Mouse (Mus musculus) stomach, embryonic 14.5 days (tissue): ENCODE results near the gene Luzp1. TPM values are rescaled to one million over a fixed set of nuclear protein-coding genes. Genes with fewer than 3 reads are reported as not detected.

Experiments
- ATAC-seq: fragments of 200-750 bp; cut with Nextera tagmentation; 2 replicates; pipeline ENCODE4 v1.8.0; 2017; ENCODE audit warnings: low read depth, moderate TSS enrichment; ENCODE audit not compliant: insufficient number of reproducible peaks, insufficient read depth, low FRiP score
- H3K27ac ChIP-seq: fragments of 300-500 bp; sonication (generic); 2 replicates; pipeline ENCODE4 v1.5.1; 2014; ENCODE audit warnings: mild to moderate bottlenecking, low read length, moderate library complexity, mixed read lengths
- H3K27me3 ChIP-seq: fragments of 300-500 bp; sonication (generic); 2 replicates; pipeline ENCODE4 v1.6.1; 2014; ENCODE audit warnings: low read length, control low read depth, mixed read lengths; ENCODE audit not compliant: control insufficient read depth, insufficient read depth
- H3K36me3 ChIP-seq: fragments of 300-500 bp; sonication (generic); 2 replicates; pipeline ENCODE4 v1.6.1; 2014; ENCODE audit warnings: mild to moderate bottlenecking, control low read depth, low read length, moderate library complexity, mixed read lengths; ENCODE audit not compliant: control insufficient read depth, insufficient read depth
- H3K4me1 ChIP-seq: fragments of 300-500 bp; sonication (generic); 2 replicates; pipeline ENCODE4 v1.6.1; 2014; ENCODE audit warnings: low read length, control low read depth, mixed read lengths; ENCODE audit not compliant: control insufficient read depth, insufficient read depth
- H3K4me2 ChIP-seq: fragments of 300-500 bp; sonication (generic); replicated peaks from 2 replicates; pipeline ENCODE4 v1.6.1; 2014; ENCODE audit warnings: low read depth, low read length, control low read depth
- H3K4me3 ChIP-seq: fragments of 300-500 bp; sonication (generic); 2 replicates; pipeline ENCODE4 v1.5.1; 2014; ENCODE audit warnings: low read depth, low read length, control low read depth
- H3K9ac ChIP-seq: fragments of 300-500 bp; sonication (generic); replicated peaks from 2 replicates; pipeline ENCODE4 v1.6.1; 2014; ENCODE audit warnings: low read depth, mild to moderate bottlenecking, control low read depth, low read length, moderate library complexity, mixed read lengths
- H3K9me3 ChIP-seq: fragments of 300-500 bp; sonication (generic); 2 replicates; pipeline ENCODE4 v1.6.1; 2016; ENCODE audit warnings: low read depth, low read length, control low read depth; ENCODE audit not compliant: control insufficient read depth
- WGBS: fragments of 180-500 bp; shearing (Covaris S2); extraction: QIAGEN DNeasy Blood & Tissue Kit; methylation state at CpG from one replicate; pipeline ENCODE4 v1.1.7; 2014; 5-methylcytosine and 5-hydroxymethylcytosine counted together
- polyA plus RNA-seq: library from polyadenylated mRNA; unstranded; fragments of >200 nt; fragmentation: Nextera tagmentation; extraction: Ambion mirVana; gene quantifications from 2 replicates; pipeline ENCODE4 v1.2.1, GENCODE M21; 2014

Gene Luzp1
- polyA plus RNA-seq, 1 experiment from 2014 or later: 128 TPM

- H3K4me2 ChIP-seq: no peak overlapping the region
- no peak overlapping the region for H3K9ac ChIP-seq
- H3K36me3 ChIP-seq: peaks cover 82% of the 10 kb centered on the region
- H3K27ac ChIP-seq: no peak overlapping the region
- WGBS: 73% methylated on average over 3 of the region's 3 CpGs
- H3K9me3 ChIP-seq: no peaks in the 10 kb centered on the region
- H3K4me3 ChIP-seq: no peak overlapping the region
- H3K4me1 ChIP-seq: no peaks in the 10 kb centered on the region
- no peaks in the 10 kb centered on the region for H3K27me3 ChIP-seq
- no peak for ATAC-seq
Measured at GRCm38 (mm10) chr4:136568629-136569028, 99.1 kb downstream of the Luzp1 start.

GRCm38 (mm10) chr4:136569998-136570397 lies 100.4 kb downstream of the Luzp1 start:
- no peak overlapping the region for H3K4me3 ChIP-seq
- no peak overlapping the region for H3K9ac ChIP-seq
- H3K4me1 ChIP-seq: no peaks in the 10 kb centered on the region
- H3K27me3 ChIP-seq: no peaks in the 10 kb centered on the region
- H3K9me3 ChIP-seq: no peaks in the 10 kb centered on the region
- no peak for ATAC-seq
- peaks cover 73% of the 10 kb centered on the region for H3K36me3 ChIP-seq
- no peak overlapping the region for H3K27ac ChIP-seq
- no peak overlapping the region for H3K4me2 ChIP-seq

GRCm38 (mm10) chr4:136581885-136582284 lies 112.3 kb downstream of the Luzp1 start:
- Histone ChIP-seq H3K27me3 (no peaks in the 10 kb centered on the region), H3K9ac (no peak overlapping the region), H3K27ac (no peak overlapping the region), H3K4me3 (no peak overlapping the region), H3K4me1 (peaks cover 5% of the 10 kb centered on the region; the same call in 1 of the 2 replicates), H3K9me3 (no peaks in the 10 kb centered on the region), H3K36me3 (no peaks in the 10 kb centered on the region), H3K4me2 (no peak overlapping the region)
- ATAC-seq: no peak
- 77% methylated on average over 3 of the region's 3 CpGs for WGBS

GRCm38 (mm10) chr4:136587221-136587827 lies 117.8 kb downstream of the Luzp1 start:
- no peaks in the 10 kb centered on the region for H3K9me3 ChIP-seq
- no peak overlapping the region for H3K4me3 ChIP-seq
- H3K9ac ChIP-seq: no peak overlapping the region
- ATAC-seq: no peak
- H3K27me3 ChIP-seq: no peaks in the 10 kb centered on the region
- 87% methylated on average over 4 of the region's 4 CpGs for WGBS
- peaks cover 11% of the 10 kb centered on the region; the same call in 1 of the 2 replicates for H3K36me3 ChIP-seq
- no peak overlapping the region for H3K4me2 ChIP-seq
- H3K4me1 ChIP-seq: peaks cover 5% of the 10 kb centered on the region; the same call in 1 of the 2 replicates
- no peak overlapping the region for H3K27ac ChIP-seq

GRCm38 (mm10) chr4:136588003-136588402 lies 118.4 kb downstream of the Luzp1 start:
- Histone ChIP-seq H3K4me1 (peaks cover 3% of the 10 kb centered on the region; the same call in 1 of the 2 replicates), H3K27me3 (no peaks in the 10 kb centered on the region), H3K36me3 (peaks cover 11% of the 10 kb centered on the region; the same call in 1 of the 2 replicates), H3K4me3 (no peak overlapping the region), H3K9ac (no peak overlapping the region), H3K4me2 (no peak overlapping the region), H3K9me3 (no peaks in the 10 kb centered on the region), H3K27ac (no peak overlapping the region)
- no peak for ATAC-seq
- 87% methylated on average over 4 of the region's 4 CpGs for WGBS

- H3K9ac ChIP-seq: no peak overlapping the region
- 47% methylated on average over 4 of the region's 4 CpGs for WGBS
- ATAC-seq: no peak
- H3K27me3 ChIP-seq: no peaks in the 10 kb centered on the region
- H3K4me1 ChIP-seq: no peaks in the 10 kb centered on the region
- H3K36me3 ChIP-seq: peaks cover 11% of the 10 kb centered on the region; the same call in 1 of the 2 replicates
- H3K4me2 ChIP-seq: no peak overlapping the region
- no peak overlapping the region for H3K27ac ChIP-seq
- no peaks in the 10 kb centered on the region for H3K9me3 ChIP-seq
- no peak overlapping the region for H3K4me3 ChIP-seq
Measured at GRCm38 (mm10) chr4:136592111-136592510, 122.5 kb downstream of the Luzp1 start.

- no peaks in the 10 kb centered on the region for H3K4me1 ChIP-seq
- H3K27ac ChIP-seq: no peak overlapping the region
- H3K27me3 ChIP-seq: no peaks in the 10 kb centered on the region
- H3K4me2 ChIP-seq: no peak overlapping the region
- H3K9ac ChIP-seq: no peak overlapping the region
- H3K4me3 ChIP-seq: no peak overlapping the region
- 77% methylated on average over 2 of the region's 2 CpGs for WGBS
- no peaks in the 10 kb centered on the region for H3K9me3 ChIP-seq
- ATAC-seq: no peak
- H3K36me3 ChIP-seq: peaks cover 11% of the 10 kb centered on the region; the same call in 1 of the 2 replicates
Measured at GRCm38 (mm10) chr4:136594006-136594405, 124.4 kb downstream of the Luzp1 start.

GRCm38 (mm10) chr4:136595221-136595620 lies 125.7 kb downstream of the Luzp1 start:
- Histone ChIP-seq H3K36me3 (peaks cover 3% of the 10 kb centered on the region; the same call in 1 of the 2 replicates), H3K27me3 (no peaks in the 10 kb centered on the region), H3K4me1 (no peaks in the 10 kb centered on the region), H3K4me2 (no peak overlapping the region), H3K4me3 (no peak overlapping the region), H3K9ac (no peak overlapping the region), H3K9me3 (no peaks in the 10 kb centered on the region), H3K27ac (no peak overlapping the region)
- 76% methylated on average over 6 of the region's 6 CpGs for WGBS
- no peak for ATAC-seq
